In genomic region chr11:107657117-107657516, GRCm38 (mm10) we compare ENCODE assay signal across 28 mouse cellular contexts. TPM values are rescaled to one million over a fixed set of nuclear protein-coding genes. Genes with fewer than 3 reads are reported as not detected.
A peak's percentile ranks its signal among the peaks of the same experiment; 100 is the strongest.
DNase-seq lines count a peak whose midpoint lies in the region; ATAC-seq and TF ChIP-seq lines count a peak whose summit lies in the region.
"Had no signal": no experiment of that assay in that cellular context is flagged by ENCODE, and none has a peak within 500 bp of the region (broad histone marks: within the 10 kb centered on the region; RNA-seq: fewer than 3 reads in every experiment).

No protein-coding gene starts in this region.

- H3K9ac ChIP-seq in forebrain, embryonic 14.5 days (ENCODE audit: low read length), result no peak overlapping the region
- no peak overlapping the region for H3K9ac ChIP-seq in forebrain, embryonic 12.5 days
- no peak overlapping the region for H3K9ac ChIP-seq in hindbrain, embryonic 15.5 days
- H3K9ac ChIP-seq in hindbrain, embryonic 14.5 days, result no peak overlapping the region
- H3K9ac ChIP-seq in neural tube, embryonic 15.5 days (replicated peaks), result no peak overlapping the region
- no peak overlapping the region for H3K9ac ChIP-seq in forebrain, postnatal 0 days
- H3K9ac ChIP-seq: hindbrain, embryonic 12.5 days had no signal

- H3K27me3 ChIP-seq in forebrain, embryonic 14.5 days (replicated peaks; ENCODE audit: control insufficient read depth, insufficient read depth, low read length), result no peaks in the 10 kb centered on the region
- no peaks in the 10 kb centered on the region for H3K27me3 ChIP-seq in forebrain, embryonic 12.5 days
- H3K27me3 ChIP-seq in hindbrain, embryonic 15.5 days, result no peaks in the 10 kb centered on the region
- H3K27me3 ChIP-seq in hindbrain, embryonic 14.5 days (ENCODE audit: control insufficient read depth, insufficient read depth, low read length), result no peaks in the 10 kb centered on the region
- no peaks in the 10 kb centered on the region for H3K27me3 ChIP-seq in neural tube, embryonic 15.5 days (replicated peaks)
- no peaks in the 10 kb centered on the region for H3K27me3 ChIP-seq in forebrain, postnatal 0 days (ENCODE audit: insufficient read depth, low read length)
- H3K27me3 ChIP-seq: CH12.LX; hindbrain, embryonic 12.5 days; Patski had no signal

- no peak overlapping the region for H3K4me3 ChIP-seq in forebrain, embryonic 14.5 days (ENCODE audit: low read depth, low read length)
- no peak overlapping the region for H3K4me3 ChIP-seq in forebrain, embryonic 12.5 days (replicated peaks)
- H3K4me3 ChIP-seq in hindbrain, embryonic 15.5 days, result no peak overlapping the region
- H3K4me3 ChIP-seq in hindbrain, embryonic 14.5 days (replicated peaks; ENCODE audit: low read length), result no peak overlapping the region
- no peak overlapping the region for H3K4me3 ChIP-seq in neural tube, embryonic 15.5 days (replicated peaks)
- H3K4me3 ChIP-seq in forebrain, postnatal 0 days (ENCODE audit: low read depth, low read length), result no peak overlapping the region
- H3K4me3 ChIP-seq: heart, adult 2 months; hindbrain, embryonic 12.5 days had no signal

- H3K4me1 ChIP-seq in forebrain, embryonic 14.5 days (ENCODE audit: control insufficient read depth, insufficient read depth, low read length), result no peaks in the 10 kb centered on the region
- H3K4me1 ChIP-seq in forebrain, embryonic 12.5 days, result no peaks in the 10 kb centered on the region
- H3K4me1 ChIP-seq in hindbrain, embryonic 15.5 days (replicated peaks), result peaks cover 10% of the 10 kb centered on the region; the same call in 1 of the 2 replicates
- 0 out of 2 replicates have a peak, but pooled peaks cover 1% of the 10 kb centered on the region for H3K4me1 ChIP-seq in hindbrain, embryonic 14.5 days (replicated peaks; ENCODE audit: control insufficient read depth, insufficient read depth, low read length)
- H3K4me1 ChIP-seq in neural tube, embryonic 15.5 days, result peaks cover 23% of the 10 kb centered on the region
- H3K4me1 ChIP-seq in forebrain, postnatal 0 days (ENCODE audit: insufficient read depth), result no peaks in the 10 kb centered on the region
- H3K4me1 ChIP-seq: hindbrain, embryonic 12.5 days had no signal

- peak; percentile 50; the same call in 1 of the 2 replicates for ATAC-seq in forebrain, embryonic 14.5 days
- no peak for ATAC-seq in forebrain, embryonic 12.5 days (ENCODE audit: low FRiP score)
- ATAC-seq in hindbrain, embryonic 15.5 days (ENCODE audit: low FRiP score, low read depth), result peak; percentile 19; the same call in 1 of the 2 replicates
- ATAC-seq in hindbrain, embryonic 14.5 days (ENCODE audit: low FRiP score), result no peak
- peak; percentile 52 for ATAC-seq in neural tube, embryonic 15.5 days (ENCODE audit: low FRiP score)
- ATAC-seq in forebrain, postnatal 0 days, result peak; percentile 36; the same call in 1 of the 2 replicates
- ATAC-seq: hindbrain, postnatal 0 days; inflammation-experienced regulatory T-cells, adult 6 months; intestine, embryonic 16.5 days; Patski had no signal

- peaks cover 38% of the 10 kb centered on the region for H3K36me3 ChIP-seq in forebrain, embryonic 14.5 days (ENCODE audit: control insufficient read depth, insufficient read depth, low read length)
- H3K36me3 ChIP-seq in forebrain, embryonic 12.5 days (replicated peaks), result peaks cover 44% of the 10 kb centered on the region
- peaks cover 12% of the 10 kb centered on the region for H3K36me3 ChIP-seq in hindbrain, embryonic 15.5 days
- H3K36me3 ChIP-seq in hindbrain, embryonic 14.5 days (replicated peaks; ENCODE audit: control insufficient read depth, insufficient read depth), result peaks cover 52% of the 10 kb centered on the region
- peaks cover 9% of the 10 kb centered on the region for H3K36me3 ChIP-seq in neural tube, embryonic 15.5 days
- H3K36me3 ChIP-seq in forebrain, postnatal 0 days (ENCODE audit: insufficient read depth), result peaks cover 12% of the 10 kb centered on the region; the same call in 1 of the 2 replicates

- 47% methylated on average over 5 of the region's 5 CpGs for WGBS in forebrain, embryonic 14.5 days
- 65% methylated on average over 5 of the region's 5 CpGs for WGBS in forebrain, embryonic 12.5 days
- WGBS in hindbrain, embryonic 15.5 days, result 60% methylated on average over 5 of the region's 5 CpGs
- WGBS in hindbrain, embryonic 14.5 days, result 73% methylated on average over 5 of the region's 5 CpGs
- WGBS in neural tube, embryonic 15.5 days, result 51% methylated on average over 5 of the region's 5 CpGs
- 35% methylated on average over 5 of the region's 5 CpGs for WGBS in forebrain, postnatal 0 days

- no peaks in the 10 kb centered on the region for H3K9me3 ChIP-seq in forebrain, embryonic 14.5 days (replicated peaks; ENCODE audit: control insufficient read depth, low read length)
- no peaks in the 10 kb centered on the region for H3K9me3 ChIP-seq in forebrain, embryonic 12.5 days
- H3K9me3 ChIP-seq in hindbrain, embryonic 15.5 days, result no peaks in the 10 kb centered on the region
- no peaks in the 10 kb centered on the region for H3K9me3 ChIP-seq in hindbrain, embryonic 14.5 days (ENCODE audit: control insufficient read depth, low read length)
- H3K9me3 ChIP-seq in neural tube, embryonic 15.5 days (replicated peaks), result no peaks in the 10 kb centered on the region
- H3K9me3 ChIP-seq in forebrain, postnatal 0 days (ENCODE audit: low read length), result no peaks in the 10 kb centered on the region
- H3K9me3 ChIP-seq: G1E; hindbrain, embryonic 12.5 days had no signal

- no peak overlapping the region for H3K4me2 ChIP-seq in forebrain, embryonic 14.5 days (ENCODE audit: low read length)
- no peak overlapping the region for H3K4me2 ChIP-seq in forebrain, embryonic 12.5 days
- no peak overlapping the region for H3K4me2 ChIP-seq in hindbrain, embryonic 15.5 days
- H3K4me2 ChIP-seq in hindbrain, embryonic 14.5 days (replicated peaks), result no peak overlapping the region
- H3K4me2 ChIP-seq in neural tube, embryonic 15.5 days, result no peak overlapping the region
- H3K4me2 ChIP-seq in forebrain, postnatal 0 days (ENCODE audit: low read depth), result no peak overlapping the region
- H3K4me2 ChIP-seq: heart, embryonic 11.5 days; hindbrain, embryonic 12.5 days had no signal

- no peak for TF ChIP-seq CTCF in forebrain, postnatal 0 days (IDR thresholded peaks at IDR 0.05; ENCODE audit: low read depth)

- peak; percentile 45 for DNase-seq in forebrain, embryonic 14.5 days (ENCODE audit: low spot score)
- DNase-seq in hindbrain, embryonic 14.5 days (ENCODE audit: low spot score), result no peak
- no peak for DNase-seq in neural tube, embryonic 10.5 days (ENCODE audit: extremely low spot score, low spot score)
- peak; percentile 19 for DNase-seq in forebrain, postnatal 0 days
- DNase-seq in urinary bladder, postnatal 4 days (ENCODE audit: low spot score in 2 of 2), result no peak
- DNase-seq: adrenal gland, postnatal 10 days; B cell, adult 2 months; cerebellum, adult 18-20 months; cerebellum, adult 9-10 months; cerebellum, postnatal 14 days; gastrocnemius, postnatal 25 days; heart, adult 2 months; kidney, adult 18-20 months had no signal

- H3K27ac ChIP-seq in forebrain, embryonic 14.5 days (ENCODE audit: low read depth, low read length), result no peak overlapping the region; the same call in 1 of the 2 replicates
- no peak overlapping the region for H3K27ac ChIP-seq in forebrain, embryonic 12.5 days
- 0 out of 2 replicates have a peak overlapping the region, but pooled peaks have one; percentile 30 for H3K27ac ChIP-seq in hindbrain, embryonic 15.5 days (replicated peaks)
- H3K27ac ChIP-seq in hindbrain, embryonic 14.5 days, result no peak overlapping the region
- 0 out of 2 replicates have a peak overlapping the region, but pooled peaks have one; percentile 54 for H3K27ac ChIP-seq in neural tube, embryonic 15.5 days (replicated peaks)
- H3K27ac ChIP-seq in forebrain, postnatal 0 days (ENCODE audit: low read depth, low read length), result no peak overlapping the region
- H3K27ac ChIP-seq: heart, adult 2 months; hindbrain, embryonic 12.5 days; hindbrain, postnatal 0 days had no signal

RNA-seq across cellular contexts. Expression of gene Cacng1, which starts 59.2 kb away (rescaled TPM):
- polyA plus RNA-seq in forebrain, embryonic 14.5 days (2014; fragmentation: Nextera tagmentation; extraction: Ambion mirVana), result 0.14 and 0.28 TPM in 2 replicates
- polyA plus RNA-seq in forebrain, embryonic 12.5 days (2016; fragmentation: Nextera tagmentation; extraction: Ambion mirVana), result 0.26 TPM in 1 of 2 replicates, not detected in the other
- polyA plus RNA-seq in hindbrain, embryonic 15.5 days (2015; fragmentation: Nextera tagmentation; extraction: Ambion mirVana), result 0.38 and 0.43 TPM in 2 replicates
- 0.17 and 0.52 TPM in 2 replicates for polyA plus RNA-seq in hindbrain, embryonic 14.5 days (2014; fragmentation: Nextera tagmentation; extraction: Ambion mirVana)
- 1.0 and 1.9 TPM in 2 replicates for polyA plus RNA-seq in neural tube, embryonic 15.5 days (2015; fragmentation: Nextera tagmentation; extraction: Ambion mirVana)
- 1.4 and 2.1 TPM in 2 replicates for total RNA-seq in forebrain, postnatal 0 days (2014; rRNA removed)
- 1.1 and 1.3 TPM in 2 replicates for polyA plus RNA-seq in forebrain, postnatal 0 days (2015; fragmentation: Nextera tagmentation; extraction: Ambion mirVana)
- total RNA-seq: CH12.LX; G1E; heart, adult 2 months; heart, postnatal 25 days; hematopoietic stem cell, adult 5-6 weeks had no signal
- polyA plus RNA-seq: embryonic facial prominence, embryonic 11.5 days; heart, embryonic 11.5 days; heart, postnatal 0 days; inflammation-experienced regulatory T-cells, adult 6 months; intestine, embryonic 16.5 days had no signal

Comparison
In these comparisons a context has a peak if more than half of its experiments do, and no peak if none do; other contexts are left out.
1. ATAC-seq: peak in forebrain, embryonic 14.5 days (single experiment), hindbrain, embryonic 15.5 days (single experiment), neural tube, embryonic 15.5 days (single experiment) and forebrain, postnatal 0 days (single experiment); none in forebrain, embryonic 12.5 days (single experiment) and hindbrain, embryonic 14.5 days (single experiment).
2. H3K27ac ChIP-seq: peak in hindbrain, embryonic 15.5 days (single experiment) and neural tube, embryonic 15.5 days (single experiment); none in forebrain, embryonic 14.5 days (single experiment), forebrain, embryonic 12.5 days (single experiment), hindbrain, embryonic 14.5 days (single experiment) and forebrain, postnatal 0 days (single experiment).
3. DNase-seq: peak in forebrain, embryonic 14.5 days (single experiment) and forebrain, postnatal 0 days (single experiment); none in hindbrain, embryonic 14.5 days (single experiment), neural tube, embryonic 10.5 days (single experiment) and urinary bladder, postnatal 4 days (0 of 2).